Mouse (Mus musculus): ENCODE results near the gene Olfr1344.
A peak's percentile ranks its signal among the peaks of the same experiment; 100 is the strongest.
"Not testable (repeated sequence)": the region's sequence is repeated elsewhere in the genome, so short reads cannot be mapped to it uniquely, and the experiment has no call there.

Olfr1344 gene

GRCm38 (mm10) chr7:6438388-6438787 is at the start of gene Olfr1344:
TSS of gene Olfr1344 (plus strand) at chr7:6438688.
- no peak for DNase-seq

GRCm38 (mm10) chr7:6388971-6389370 is 49.5 kb upstream of the Olfr1344 start:
- no peak for DNase-seq

GRCm38 (mm10) chr7:6389449-6389848 is 49.0 kb upstream of the Olfr1344 start:
- DNase-seq: no peak

GRCm38 (mm10) chr7:6397996-6398975 is 40.2 kb upstream of the Olfr1344 start, which contains the start of gene Smim17:
TSS of gene Smim17 (plus strand) at chr7:6398715.
- peak; percentile 61 for DNase-seq

- peak; percentile 76 for DNase-seq
These were observed 28.4 kb upstream of the Olfr1344 start, which contains the start of gene Gm20715 for GRCm38 (mm10) chr7:6410043-6410442. TSS of gene Gm20715 (plus strand) at chr7:6410277.

- DNase-seq: peak; percentile 73
These were observed 23.7 kb upstream of the Olfr1344 start for GRCm38 (mm10) chr7:6414626-6415441.

GRCm38 (mm10) chr7:6415442-6415787 is 23.1 kb upstream of the Olfr1344 start:
- no peak for DNase-seq

GRCm38 (mm10) chr7:6419894-6420293 is 18.6 kb upstream of the Olfr1344 start:
- DNase-seq: no peak

GRCm38 (mm10) chr7:6429381-6429780 is 9.1 kb upstream of the Olfr1344 start:
- DNase-seq: no peak

- peak; percentile 30 for DNase-seq
These were observed 8.1 kb upstream of the Olfr1344 start for GRCm38 (mm10) chr7:6430342-6430741.

- DNase-seq: no peak
These were observed 2.7 kb downstream of the Olfr1344 start for GRCm38 (mm10) chr7:6441173-6441572.

- DNase-seq: no peak
These were observed 9.3 kb downstream of the Olfr1344 start for GRCm38 (mm10) chr7:6447771-6448170.

- DNase-seq: no peak
These were observed 17.4 kb downstream of the Olfr1344 start, which contains the start of gene Olfr1336 for GRCm38 (mm10) chr7:6455868-6456267. TSS of gene Olfr1336 (plus strand) at chr7:6456168.

- no peak for DNase-seq
These were observed 17.9 kb downstream of the Olfr1344 start for GRCm38 (mm10) chr7:6456399-6456798.

GRCm38 (mm10) chr7:6466951-6467350 is 28.5 kb downstream of the Olfr1344 start, which contains the start of gene Olfr1346:
TSS of gene Olfr1346 (plus strand) at chr7:6467101.
- no peak for DNase-seq

- not testable (repeated sequence) for DNase-seq
These were observed 39.1 kb downstream of the Olfr1344 start for GRCm38 (mm10) chr7:6477633-6478032.

- no peak for DNase-seq
These were observed 48.4 kb downstream of the Olfr1344 start, which contains the start of gene Olfr5 for GRCm38 (mm10) chr7:6486841-6487240. TSS of gene Olfr5 (minus strand) at chr7:6486941.

Data from right cerebral cortex, postnatal 4 days (tissue).